Mouse (Mus musculus) C2C12 (cell line): ENCODE measurements at regions not wholly inside any gene's neighbourhood (a gene's known extent, or its start where the extent isn't known, plus 50 kb on each side); places are given as distances from the start of the nearest gene placed in this dataset.

Source experiments
- H3K27me3 ChIP-seq: one replicate; pipeline ENCODE4 v1.6.1; 2011; ENCODE audit not compliant: control insufficient read depth, insufficient read depth, insufficient read length
- H3K36me3 ChIP-seq: one replicate; pipeline ENCODE4 v1.6.1; 2011; ENCODE audit not compliant: control insufficient read depth, insufficient read depth
- H3K4me3 ChIP-seq: one replicate; pipeline ENCODE4 v1.5.1; 2011; ENCODE audit warnings: mild to moderate bottlenecking, control low read depth; ENCODE audit not compliant: poor library complexity, insufficient read depth, severe bottlenecking
- H3K79me2 ChIP-seq: one replicate; pipeline ENCODE4 v1.6.1; 2011; ENCODE audit not compliant: control insufficient read depth, insufficient read depth
- H3K79me3 ChIP-seq: one replicate; pipeline ENCODE4 v1.6.1; 2011; ENCODE audit warnings: low read depth, control low read depth
- H3ac ChIP-seq: one replicate; pipeline ENCODE3; 2011; ENCODE audit warnings: low read depth; ENCODE audit not compliant: control insufficient read depth, insufficient read length
- CEBPB ChIP-seq: IDR thresholded peaks from one replicate; pipeline ENCODE4 v1.6.1; 2011; ENCODE audit warnings: low read depth, mild to moderate bottlenecking, control low read depth, moderate library complexity
- CTCF ChIP-seq: IDR thresholded peaks from one replicate; pipeline ENCODE4 v1.5.1; 2011; ENCODE audit not compliant: control insufficient read depth, insufficient read depth, insufficient read length
- FOSL1 ChIP-seq: IDR thresholded peaks from one replicate; pipeline ENCODE4 v1.8.0; 2011; ENCODE audit warnings: mild to moderate bottlenecking, low read length; ENCODE audit not compliant: poor library complexity, insufficient read depth, severe bottlenecking
- MAX ChIP-seq: IDR thresholded peaks from one replicate; pipeline ENCODE4 v1.6.1; 2011; ENCODE audit warnings: mild to moderate bottlenecking, control low read depth
- MYOD1 ChIP-seq: IDR thresholded peaks from one replicate; pipeline ENCODE4 v1.6.1; 2011; ENCODE audit warnings: low read depth; ENCODE audit not compliant: control insufficient read depth, insufficient read length
- MYOG ChIP-seq: IDR thresholded peaks from one replicate; pipeline ENCODE4 v1.6.1; 2011; ENCODE audit not compliant: control insufficient read depth, insufficient read length; ENCODE audit errors: extremely low read depth
- USF1 ChIP-seq: IDR thresholded peaks from one replicate; pipeline ENCODE4 v1.6.1; 2011; ENCODE audit warnings: low read depth, mild to moderate bottlenecking, control low read depth, moderate library complexity

- TF ChIP-seq USF1 (no peak), CTCF (no peak), FOSL1 (no peak), MAX (no peak), MYOD1 (no peak), CEBPB (no peak), MYOG (no peak)
- no peaks in the 10 kb centered on the region for H3K36me3 ChIP-seq
- no peaks in the 10 kb centered on the region for H3K79me3 ChIP-seq
- peaks cover 7% of the 10 kb centered on the region for H3K27me3 ChIP-seq
- no peak overlapping the region for H3ac ChIP-seq
- H3K4me3 ChIP-seq, result no peak overlapping the region
- H3K79me2 ChIP-seq, result no peaks in the 10 kb centered on the region
Measured at GRCm38 (mm10) chr9:83716101-83716763, 89.8 kb downstream of the Elovl4 start.

- H3K4me3 ChIP-seq, result no peak overlapping the region
- TF ChIP-seq MAX (no peak), CEBPB (no peak), FOSL1 (no peak), MYOG (no peak), USF1 (no peak), MYOD1 (no peak), CTCF (no peak)
Measured at GRCm38 (mm10) chr9:83707361-83707760, 98.7 kb downstream of the Elovl4 start.

GRCm38 (mm10) chr9:83706071-83706470, 100.0 kb downstream of the Elovl4 start:
- Histone ChIP-seq H3K79me3 (no peaks in the 10 kb centered on the region), H3ac (no peak overlapping the region), H3K4me3 (no peak overlapping the region), H3K27me3 (no peaks in the 10 kb centered on the region), H3K36me3 (no peaks in the 10 kb centered on the region), H3K79me2 (no peaks in the 10 kb centered on the region)
- TF ChIP-seq USF1 (no peak), MAX (no peak), MYOD1 (no peak), CEBPB (no peak), MYOG (no peak), FOSL1 (no peak), CTCF (no peak)

More at GRCm38 (mm10) chr9:83707361-83707760, 98.7 kb downstream of the Elovl4 start:
- Histone ChIP-seq H3K27me3 (no peaks in the 10 kb centered on the region), H3K79me3 (no peaks in the 10 kb centered on the region), H3K79me2 (no peaks in the 10 kb centered on the region), H3ac (no peak overlapping the region), H3K36me3 (no peaks in the 10 kb centered on the region)

- Histone ChIP-seq H3K79me2 (no peaks in the 10 kb centered on the region), H3K36me3 (no peaks in the 10 kb centered on the region), H3K4me3 (no peak overlapping the region), H3K27me3 (no peaks in the 10 kb centered on the region), H3ac (no peak overlapping the region), H3K79me3 (no peaks in the 10 kb centered on the region)
- no peak for TF ChIP-seq MAX
- TF ChIP-seq CEBPB, result no peak
- TF ChIP-seq MYOD1, result no peak
- no peak for TF ChIP-seq CTCF
Measured at GRCm38 (mm10) chr9:83704186-83704585, 101.9 kb downstream of the Elovl4 start.

- Histone ChIP-seq H3K27me3 (no peaks in the 10 kb centered on the region), H3K79me2 (no peaks in the 10 kb centered on the region), H3K79me3 (no peaks in the 10 kb centered on the region), H3K4me3 (no peak overlapping the region), H3ac (no peak overlapping the region), H3K36me3 (no peaks in the 10 kb centered on the region)
- TF ChIP-seq MYOD1, result no peak
- TF ChIP-seq CEBPB, result no peak
- TF ChIP-seq USF1, result no peak
- TF ChIP-seq CTCF, result no peak
- TF ChIP-seq MAX, result no peak
- no peak for TF ChIP-seq MYOG
- TF ChIP-seq FOSL1, result no peak
Measured at GRCm38 (mm10) chr9:83700916-83701315, 105.2 kb downstream of the Elovl4 start.

GRCm38 (mm10) chr9:83700056-83700455, 106.0 kb downstream of the Elovl4 start:
- no peak overlapping the region for H3ac ChIP-seq
- H3K36me3 ChIP-seq, result no peaks in the 10 kb centered on the region
- TF ChIP-seq MYOG (no peak), FOSL1 (no peak), MYOD1 (no peak), MAX (no peak), CEBPB (no peak), USF1 (no peak), CTCF (no peak)
- H3K4me3 ChIP-seq, result no peak overlapping the region
- H3K79me3 ChIP-seq, result no peaks in the 10 kb centered on the region
- no peaks in the 10 kb centered on the region for H3K79me2 ChIP-seq
- H3K27me3 ChIP-seq, result no peaks in the 10 kb centered on the region
